Mouse (Mus musculus): ENCODE results near the gene Kirrel3.

The Kirrel3 gene

DNA sequence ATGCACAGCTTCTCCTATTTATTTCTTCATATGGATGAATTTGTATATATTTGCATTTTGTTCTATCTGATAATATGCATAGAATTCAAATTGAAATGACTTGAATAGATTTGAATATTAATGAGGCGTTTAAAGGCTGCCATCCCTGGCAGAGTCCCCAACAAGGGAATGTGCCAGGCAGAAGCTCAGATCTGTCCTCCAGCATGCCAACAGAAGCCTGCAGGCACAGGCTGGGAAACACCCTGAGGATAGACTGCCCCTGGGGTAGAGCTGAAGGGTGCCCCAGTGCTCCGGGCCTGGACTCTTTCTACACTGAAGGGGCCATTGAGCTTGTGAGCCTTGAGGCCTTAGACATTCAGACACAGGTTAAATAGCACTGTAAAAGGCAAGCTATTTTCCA is 21.5 kb downstream of the Kirrel3 start:
- no peak for DNase-seq (ENCODE audit: low spot score in 2 of 2)

DNA sequence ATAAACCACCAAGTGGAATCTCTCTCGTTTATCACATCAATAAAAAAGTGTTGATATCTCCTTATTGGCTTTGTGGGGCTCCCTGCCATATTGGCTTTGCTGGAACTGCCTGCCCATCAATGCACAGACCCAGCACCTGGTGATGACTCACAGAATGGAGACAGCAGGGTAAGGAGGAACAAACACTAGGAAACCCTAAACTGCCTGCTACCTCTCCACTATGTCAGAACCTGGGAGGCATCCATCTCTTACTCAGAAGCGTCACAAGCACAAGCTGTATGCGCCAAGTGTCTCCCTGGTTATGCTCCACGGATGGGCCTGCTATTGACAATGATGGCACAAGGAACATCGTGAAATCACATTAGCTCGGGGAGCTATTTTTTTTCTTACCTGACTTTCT is 33.2 kb downstream of the Kirrel3 start:
- no peak for DNase-seq (ENCODE audit: low spot score in 2 of 2)

- DNase-seq (ENCODE audit: low spot score in 2 of 2), result no peak
Observed at GRCm38 (mm10) chr9:34520234-34520950, 34.7 kb downstream of the Kirrel3 start.

DNA sequence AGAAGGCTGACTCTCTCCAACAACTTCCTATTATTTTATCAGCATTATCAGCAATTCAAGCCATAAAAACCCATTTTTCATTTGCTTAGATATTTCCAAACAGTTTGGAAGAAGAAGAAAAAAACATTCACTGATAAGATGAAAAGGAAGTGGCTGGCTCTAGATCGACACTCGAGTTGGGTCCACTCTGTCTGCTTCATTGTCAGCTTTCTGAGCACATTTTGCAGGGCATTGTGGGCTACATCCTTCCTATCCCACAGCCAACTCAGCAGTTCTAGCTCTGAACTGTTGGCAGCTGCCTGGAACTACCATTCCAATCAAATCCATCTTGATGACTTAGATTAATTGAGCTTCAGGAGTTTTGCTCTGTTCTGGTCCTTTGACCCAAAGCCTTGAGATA is 40.0 kb downstream of the Kirrel3 start:
- no peak for DNase-seq (ENCODE audit: low spot score in 2 of 2)

DNA sequence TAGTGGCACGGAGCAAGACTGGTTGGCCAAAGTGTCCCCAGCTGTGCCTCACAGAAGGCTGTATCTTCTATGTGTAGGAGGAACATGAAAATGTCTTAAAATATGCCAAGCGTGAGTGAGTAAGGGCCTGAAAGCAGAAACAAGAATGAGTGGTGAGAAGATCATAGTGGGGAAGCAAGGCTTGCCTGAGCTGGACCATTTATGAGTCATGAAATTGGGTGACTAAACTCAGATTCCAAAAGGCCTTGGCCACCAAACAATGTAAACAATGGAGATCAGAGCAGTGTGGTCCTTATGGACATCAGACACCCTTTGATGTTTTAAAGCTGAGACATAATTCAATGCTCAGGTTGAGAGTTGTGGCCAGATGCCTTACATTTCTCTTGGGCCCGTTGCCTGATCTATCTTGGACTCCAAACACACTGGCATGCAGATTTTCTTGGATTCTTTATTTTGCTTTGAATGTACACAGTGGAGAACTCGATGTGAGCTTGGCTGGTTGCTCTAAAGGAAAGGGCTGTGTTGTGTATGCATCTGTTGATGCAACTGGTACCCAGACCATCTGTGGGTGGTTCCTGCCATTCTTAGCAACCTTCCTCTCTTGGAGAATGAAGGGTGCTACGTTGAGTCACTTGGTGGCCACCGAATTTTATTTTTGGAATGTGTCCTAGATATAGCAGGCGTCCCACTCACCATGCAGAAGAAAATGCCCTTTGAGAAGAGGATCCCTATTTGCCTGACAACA is 53.1 kb downstream of the Kirrel3 start:
- DNase-seq (ENCODE audit: low spot score in 2 of 2), result no peak

GRCm38 (mm10) chr9:34541908-34542307 is 56.2 kb downstream of the Kirrel3 start:
- DNase-seq (ENCODE audit: low spot score in 2 of 2), result no peak

GRCm38 (mm10) chr9:34555699-34556098 is 70.0 kb downstream of the Kirrel3 start:
- no peak for DNase-seq (ENCODE audit: low spot score in 2 of 2)

GRCm38 (mm10) chr9:34557846-34558245 is 72.2 kb downstream of the Kirrel3 start:
- no peak for DNase-seq (ENCODE audit: low spot score in 2 of 2)

DNA sequence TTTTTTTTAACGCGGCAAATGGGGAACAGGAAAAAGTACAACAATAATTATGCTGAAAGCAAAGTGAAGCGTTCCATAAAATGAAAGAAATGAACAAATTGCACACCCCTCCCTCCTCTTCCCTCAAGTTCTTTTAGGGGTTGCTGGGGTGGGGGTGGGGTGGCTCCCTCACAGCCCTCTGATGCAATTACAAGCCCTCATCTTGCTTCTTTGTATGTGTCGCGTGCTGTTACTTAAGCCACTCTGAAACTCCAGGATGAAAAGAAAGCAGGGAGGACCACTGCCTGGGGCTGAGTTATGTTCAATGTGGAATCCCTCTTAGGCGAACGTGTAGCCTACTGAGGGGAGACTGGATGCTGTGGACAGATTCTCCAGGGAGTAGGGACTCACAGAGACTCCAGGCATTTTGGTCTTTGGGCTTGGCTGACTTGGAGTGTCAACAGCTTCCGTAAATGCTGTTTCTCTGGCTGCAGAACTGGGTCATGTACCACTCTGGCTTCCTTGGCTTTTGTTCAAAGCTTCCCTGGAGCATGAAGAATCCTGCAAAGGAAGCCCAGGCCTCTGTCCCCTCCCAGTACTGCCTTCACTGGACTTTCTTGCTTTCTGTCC is 72.7 kb downstream of the Kirrel3 start:
- no peak for DNase-seq (ENCODE audit: low spot score in 2 of 2)

DNA sequence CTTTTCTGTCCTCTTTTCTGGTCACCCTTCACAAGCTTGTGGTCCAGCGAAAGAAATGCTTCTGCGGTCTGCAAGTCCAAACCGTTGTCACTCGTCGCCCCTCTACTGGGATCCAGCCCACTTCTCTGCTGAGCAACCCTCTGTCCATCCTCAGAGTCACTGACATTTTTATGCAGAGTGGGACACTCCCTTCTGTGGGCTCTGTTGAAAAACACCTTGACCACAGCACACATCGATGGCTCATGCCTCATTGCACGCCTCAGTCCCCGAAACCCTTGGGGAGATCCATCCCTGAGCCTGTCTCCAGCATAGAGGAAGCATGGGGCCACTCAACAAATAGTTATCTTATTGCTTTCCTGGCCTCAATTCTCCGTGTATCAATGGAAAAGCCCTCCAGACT is 73.4 kb downstream of the Kirrel3 start:
- DNase-seq (ENCODE audit: low spot score in 2 of 2), result no peak

DNA sequence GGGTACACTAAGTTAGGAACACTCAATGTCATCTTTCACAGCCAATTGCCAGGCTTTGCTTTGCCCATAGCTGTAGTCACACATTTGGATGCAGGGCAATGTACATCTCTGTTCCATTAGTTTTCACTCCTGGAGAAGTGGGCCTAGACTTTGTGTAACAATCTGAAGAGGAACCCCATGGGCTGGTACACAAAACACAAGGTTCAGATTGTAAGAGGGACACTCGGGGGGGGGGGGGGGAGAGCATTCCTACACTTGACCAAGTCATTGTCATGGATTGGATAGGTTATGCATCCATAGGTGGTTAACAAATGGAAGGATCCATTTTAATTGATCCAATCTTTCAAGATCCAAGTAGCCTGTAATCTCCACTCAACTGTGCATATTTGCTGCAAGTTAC is 75.6 kb downstream of the Kirrel3 start:
- DNase-seq (ENCODE audit: low spot score in 2 of 2), result no peak

DNA sequence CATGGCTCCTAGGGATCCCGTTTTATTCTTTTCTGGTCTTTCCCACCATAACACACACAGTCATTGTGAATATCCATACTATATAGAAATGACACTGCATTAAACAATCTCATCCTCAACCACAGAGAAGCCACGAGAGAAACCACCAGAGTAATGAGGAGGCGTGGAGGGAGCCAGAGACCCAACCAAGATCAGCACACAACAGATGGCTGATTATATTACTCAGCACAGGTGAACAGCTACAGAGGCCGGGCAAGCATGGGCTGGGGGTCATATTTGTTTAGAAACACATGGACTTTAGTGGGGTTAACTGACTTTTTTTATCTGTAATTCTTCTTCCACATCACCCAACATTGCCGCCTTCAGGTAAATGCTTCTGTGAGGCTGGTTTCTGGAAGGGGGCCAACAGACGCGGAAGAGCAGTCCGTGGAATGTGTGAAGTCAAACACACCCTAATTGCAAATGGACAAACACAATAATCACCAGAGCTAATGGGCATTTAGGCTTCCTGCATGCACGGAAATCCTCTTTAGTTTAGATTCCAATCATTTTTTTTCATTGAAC is 76.8 kb downstream of the Kirrel3 start:
- no peak for DNase-seq (ENCODE audit: low spot score in 2 of 2)

GRCm38 (mm10) chr9:34573906-34574305 is 88.2 kb downstream of the Kirrel3 start:
- no peak for DNase-seq (ENCODE audit: low spot score in 2 of 2)

DNA sequence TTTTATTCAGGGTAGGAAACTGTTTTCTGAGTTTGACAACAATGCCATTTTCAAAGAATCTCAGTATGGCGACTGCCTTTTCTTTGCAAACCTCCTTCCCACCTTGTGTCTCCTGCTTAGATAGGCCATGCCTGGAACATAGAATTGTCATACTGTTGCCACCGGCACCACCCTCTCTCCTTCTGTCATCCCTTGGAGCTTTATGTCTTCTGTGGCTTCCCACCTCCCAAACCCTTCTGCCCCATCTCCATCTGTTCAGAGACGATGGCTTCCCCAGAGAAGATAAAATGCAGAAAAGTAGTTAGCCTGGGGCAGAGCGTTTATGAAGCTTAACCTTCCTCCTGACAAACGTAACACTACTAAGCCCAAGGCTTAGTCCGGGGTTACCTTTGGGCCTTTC is 88.9 kb downstream of the Kirrel3 start:
- DNase-seq (ENCODE audit: low spot score in 2 of 2), result no peak

GRCm38 (mm10) chr9:34579174-34579573 is 93.5 kb downstream of the Kirrel3 start:
- no peak for DNase-seq (ENCODE audit: low spot score in 2 of 2)

- DNase-seq (ENCODE audit: low spot score in 2 of 2), result no peak
Observed at GRCm38 (mm10) chr9:34580059-34580458, 94.4 kb downstream of the Kirrel3 start.

- DNase-seq (ENCODE audit: low spot score in 2 of 2), result no peak
Observed at GRCm38 (mm10) chr9:34582496-34582895, 96.8 kb downstream of the Kirrel3 start.

DNA sequence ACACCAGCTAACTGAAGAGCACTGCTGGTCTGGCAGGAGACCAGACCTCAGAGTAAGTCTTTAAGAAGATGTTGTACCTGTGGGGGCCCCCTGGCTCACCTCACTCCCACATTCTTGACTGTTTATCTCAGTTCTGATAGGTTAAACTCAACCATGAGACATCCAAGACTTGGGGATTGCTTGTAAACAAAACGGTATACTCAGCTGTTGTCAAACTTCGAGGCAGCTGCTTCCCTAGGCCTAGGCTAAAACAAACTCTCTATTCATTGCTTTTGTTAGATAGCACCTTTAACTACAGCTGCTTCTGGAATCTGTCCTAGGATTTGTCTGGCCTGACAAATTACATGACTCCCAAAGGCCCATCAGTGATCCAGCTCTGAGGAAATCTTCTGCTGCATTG is 99.8 kb downstream of the Kirrel3 start:
- DNase-seq (ENCODE audit: low spot score in 2 of 2), result no peak

DNA sequence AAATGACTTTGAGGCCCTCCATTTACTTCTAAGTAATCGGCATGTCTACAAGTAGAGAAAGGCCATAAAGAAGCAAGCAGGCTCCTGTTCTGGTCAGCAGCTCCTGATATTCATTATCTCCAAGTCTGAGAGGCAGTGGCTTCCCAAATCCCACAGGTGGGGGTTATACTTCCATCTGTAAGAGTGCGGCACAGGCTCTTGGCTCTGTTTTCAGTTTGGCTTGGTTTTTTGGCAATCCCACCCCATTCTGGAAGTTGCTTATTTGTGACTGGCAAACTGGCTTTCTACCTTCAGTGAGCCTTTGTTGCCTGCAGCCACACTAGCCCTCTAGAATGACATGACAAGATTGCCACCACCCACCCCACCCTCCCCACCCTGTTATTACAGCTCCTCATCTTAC is 100.4 kb downstream of the Kirrel3 start:
- DNase-seq (ENCODE audit: low spot score in 2 of 2), result no peak

GRCm38 (mm10) chr9:34589799-34590198 is 104.1 kb downstream of the Kirrel3 start:
- no peak for DNase-seq (ENCODE audit: low spot score in 2 of 2)

DNA sequence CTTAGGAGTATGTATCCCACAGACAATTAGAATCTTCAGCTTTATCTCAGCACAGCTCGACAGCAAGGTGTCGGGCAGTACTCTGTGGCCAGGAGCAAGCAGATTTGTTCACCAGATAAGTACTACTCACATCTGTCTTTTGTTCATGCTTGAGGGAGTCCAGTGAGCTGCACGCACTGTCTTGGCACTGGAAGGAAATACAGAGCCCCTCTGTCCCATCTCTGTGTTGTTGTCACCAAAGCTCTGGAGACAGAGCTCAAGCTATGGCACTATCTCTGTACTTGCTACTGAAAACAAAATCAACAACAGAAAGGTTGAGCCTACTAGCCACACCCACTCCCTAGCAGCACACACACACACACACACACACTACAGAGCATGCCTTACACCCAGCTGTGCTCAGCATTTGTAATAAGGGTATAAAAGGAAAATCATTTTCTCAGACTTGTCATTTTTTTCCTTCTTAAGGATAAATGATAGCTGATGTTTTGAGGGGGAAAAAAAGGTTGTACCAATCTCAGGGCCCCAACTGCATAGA is 106.4 kb downstream of the Kirrel3 start:
- DNase-seq (ENCODE audit: low spot score in 2 of 2), result no peak

GRCm38 (mm10) chr9:34593889-34594288 is 108.2 kb downstream of the Kirrel3 start:
- no peak for DNase-seq (ENCODE audit: low spot score in 2 of 2)
